Mouse (Mus musculus): ENCODE measurements at regions not wholly inside any gene's neighbourhood (a gene's known extent, or its start where the extent isn't known, plus 50 kb on each side); places are given as distances from the start of the nearest gene placed in this dataset.

DNA sequence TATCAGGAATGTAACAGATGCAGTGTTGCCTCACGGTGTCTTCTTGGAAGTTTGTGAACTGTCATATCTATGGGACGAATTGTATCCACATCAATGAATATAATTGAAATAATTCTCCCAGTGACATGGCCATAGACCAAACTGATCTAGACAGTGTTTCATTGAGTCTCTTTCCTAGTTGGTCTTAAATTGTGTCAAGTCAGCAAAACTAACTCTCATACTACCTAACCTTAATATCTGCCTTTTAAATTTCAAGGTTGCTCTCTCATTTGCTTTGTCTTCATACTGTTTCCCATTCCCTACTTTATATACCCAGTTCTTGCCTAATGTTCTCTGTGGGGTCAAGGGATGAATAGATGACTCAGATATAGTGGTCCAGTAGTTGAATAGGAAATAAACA is 397.9 kb upstream of the Gm765 start:
- DNase-seq (ENCODE audit: low read depth in 3 of 3, low spot score in 3 of 3) (no peak), ATAC-seq (ENCODE audit: insufficient read depth) (no peak)
- 74% methylated on average over 2 of the region's 2 CpGs for WGBS (ENCODE audit: insufficient replicate concordance)
- Histone ChIP-seq H3K36me3 (replicated peaks; ENCODE audit: control insufficient read depth, insufficient read depth, low read depth) (no peaks in the 10 kb centered on the region), H3K9me3 (ENCODE audit: control insufficient read depth, low read length) (no peaks in the 10 kb centered on the region), H3K4me1 (replicated peaks; ENCODE audit: control insufficient read depth in 2 of 2, insufficient read depth in 2 of 2, low read length in 1 of 2) (no peaks in the 10 kb centered on the region), H3K27me3 (ENCODE audit: control insufficient read depth, insufficient read depth, low read length) (no peaks in the 10 kb centered on the region), H3K4me3 (ENCODE audit: insufficient read depth in 1 of 2, low read depth in 2 of 2, low read length in 2 of 2) (no peak overlapping the region), H3K27ac (no peak overlapping the region), H3K4me2 (ENCODE audit: low read depth) (no peak overlapping the region), H3K9ac (replicated peaks) (no peak overlapping the region)
- no peak for TF ChIP-seq EP300 (IDR thresholded peaks at IDR 0.05; ENCODE audit: low read depth)
- no peak for TF ChIP-seq CTCF (IDR thresholded peaks at IDR 0.05; ENCODE audit: low read depth)

DNA sequence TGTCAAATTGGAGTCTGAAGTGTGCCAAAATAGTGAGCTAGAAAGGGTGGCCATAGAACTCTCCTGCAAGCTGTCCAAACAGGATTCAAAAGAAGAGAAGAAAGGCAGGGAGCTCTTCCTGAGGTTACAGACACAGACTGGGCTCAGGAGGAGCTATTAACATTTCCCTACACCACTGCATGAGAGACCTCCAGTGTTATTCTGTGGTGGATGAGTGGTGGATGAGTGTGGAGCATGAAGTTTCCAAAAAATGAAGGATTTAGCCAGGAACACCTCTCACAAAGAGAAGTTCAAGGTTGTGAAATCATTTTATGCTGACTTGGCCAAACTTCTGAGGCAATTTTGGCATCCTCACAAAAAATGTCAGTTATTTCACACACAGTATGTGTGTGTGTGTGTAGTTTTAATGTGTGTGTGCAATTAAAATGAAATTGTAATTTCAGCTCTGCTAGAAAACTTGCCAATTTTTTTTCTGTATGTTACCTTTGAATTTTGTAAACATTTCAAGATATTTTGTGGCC is 388.5 kb upstream of the Gm765 start:
- Histone ChIP-seq H3K4me1 (replicated peaks; ENCODE audit: control insufficient read depth in 2 of 2, insufficient read depth in 2 of 2, low read length in 1 of 2) (no peaks in the 10 kb centered on the region), H3K27me3 (ENCODE audit: control insufficient read depth, insufficient read depth, low read length) (no peaks in the 10 kb centered on the region), H3K4me3 (ENCODE audit: insufficient read depth in 1 of 2, low read depth in 2 of 2, low read length in 2 of 2) (no peak overlapping the region), H3K4me2 (ENCODE audit: low read depth) (no peak overlapping the region), H3K9me3 (ENCODE audit: control insufficient read depth, low read length) (no peaks in the 10 kb centered on the region), H3K9ac (replicated peaks) (no peak overlapping the region), H3K27ac (no peak overlapping the region), H3K36me3 (replicated peaks; ENCODE audit: control insufficient read depth, insufficient read depth, low read depth) (no peaks in the 10 kb centered on the region)
- TF ChIP-seq EP300 (IDR thresholded peaks at IDR 0.05; ENCODE audit: low read depth): no peak
- no peak for TF ChIP-seq CTCF (IDR thresholded peaks at IDR 0.05; ENCODE audit: low read depth)
- no peak for ATAC-seq (ENCODE audit: insufficient read depth)
- DNase-seq (ENCODE audit: low read depth in 3 of 3, low spot score in 3 of 3): no peak

DNA sequence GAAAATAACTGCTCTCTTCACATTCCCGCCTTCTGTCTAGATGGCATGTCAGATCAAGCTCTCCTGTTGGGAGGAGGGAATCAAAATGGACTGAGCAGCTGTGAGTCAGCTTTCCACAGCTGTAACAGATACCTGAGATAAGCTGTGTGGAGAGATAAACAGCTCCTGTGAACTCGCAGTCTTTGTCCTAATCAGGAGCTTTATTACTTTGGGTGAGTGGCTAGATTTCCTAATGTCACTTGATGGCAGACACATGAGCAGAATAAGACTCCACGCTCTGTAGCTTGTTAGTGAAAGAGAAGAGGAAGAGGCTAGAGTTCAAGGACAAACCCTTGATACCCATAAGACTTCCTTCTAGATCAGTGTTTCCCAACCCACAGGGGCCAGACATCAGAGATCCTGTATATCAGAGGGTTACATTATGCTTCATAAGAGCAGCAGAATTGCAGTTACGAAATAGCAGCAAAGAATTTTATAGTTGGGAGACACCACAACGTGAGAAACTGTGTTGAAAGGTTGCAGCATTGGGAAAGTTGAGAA is 384.1 kb upstream of the Gm765 start:
- no peak for TF ChIP-seq EP300 (IDR thresholded peaks at IDR 0.05; ENCODE audit: low read depth)
- TF ChIP-seq CTCF (IDR thresholded peaks at IDR 0.05; ENCODE audit: low read depth): no peak
- ATAC-seq (ENCODE audit: insufficient read depth): no peak
- no peaks in the 10 kb centered on the region for H3K9me3 ChIP-seq (ENCODE audit: control insufficient read depth, low read length)

DNA sequence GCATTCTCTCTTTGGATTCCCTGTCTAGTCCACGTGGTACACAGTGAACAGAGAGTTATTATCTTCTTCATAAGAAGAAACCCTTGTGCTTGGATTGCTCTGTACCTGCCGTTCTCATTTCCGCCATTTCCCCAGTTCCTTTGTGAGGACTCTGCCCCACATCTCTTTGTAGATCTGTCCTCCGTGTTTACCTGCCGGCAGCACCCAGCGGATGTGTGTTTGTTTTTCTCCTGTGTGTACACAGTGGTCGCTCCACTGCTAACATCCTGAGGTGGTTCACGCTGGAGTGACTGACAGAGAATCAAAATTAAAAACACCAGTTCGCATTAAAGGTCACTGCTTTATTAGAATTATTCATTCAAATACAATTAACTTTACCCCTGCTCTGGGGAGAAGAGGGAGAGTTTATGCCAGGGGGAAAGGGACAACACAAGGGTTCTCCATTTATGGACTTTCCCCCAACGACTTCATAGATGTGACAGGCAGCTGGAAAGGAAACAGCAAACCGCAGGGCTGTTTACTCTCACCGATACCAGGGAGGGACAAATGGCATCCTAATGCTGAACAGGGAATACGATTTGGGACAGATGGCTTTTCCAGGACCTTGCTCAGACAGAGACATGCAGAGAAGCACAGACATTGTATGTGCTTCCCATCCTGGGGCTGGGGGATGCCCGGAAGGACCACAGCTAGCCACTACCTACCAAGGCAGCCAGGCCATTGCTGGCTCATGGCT is 362.5 kb upstream of the Gm765 start:
- Histone ChIP-seq H3K4me3 (ENCODE audit: insufficient read depth in 1 of 2, low read depth in 2 of 2, low read length in 2 of 2) (no peak overlapping the region), H3K27me3 (ENCODE audit: control insufficient read depth, insufficient read depth, low read length) (no peaks in the 10 kb centered on the region), H3K9me3 (ENCODE audit: control insufficient read depth, low read length) (no peaks in the 10 kb centered on the region), H3K4me1 (replicated peaks; ENCODE audit: control insufficient read depth in 2 of 2, insufficient read depth in 2 of 2, low read length in 1 of 2) (peaks cover 0 to 2% of the 10 kb centered on the region in 2 experiments; a peak in 1 of 4 replicates), H3K27ac (no peak overlapping the region), H3K4me2 (ENCODE audit: low read depth) (peak overlapping the region; percentile 8; the same call in 1 of the 2 replicates), H3K9ac (replicated peaks) (no peak overlapping the region), H3K36me3 (replicated peaks; ENCODE audit: control insufficient read depth, insufficient read depth, low read depth) (no peaks in the 10 kb centered on the region)
- peak; percentile 72 for ATAC-seq (ENCODE audit: insufficient read depth)
- DNase-seq (ENCODE audit: low read depth in 3 of 3, low spot score in 3 of 3): peak in 2 of 3 experiments; percentile 7 to 10
- no peak for TF ChIP-seq CTCF (IDR thresholded peaks at IDR 0.05; ENCODE audit: low read depth)
- no peak for TF ChIP-seq EP300 (IDR thresholded peaks at IDR 0.05; ENCODE audit: low read depth)
- WGBS (ENCODE audit: insufficient replicate concordance): 39% methylated on average over 14 of the region's 14 CpGs

More for the DNA sequence above, 384.1 kb upstream of the Gm765 start:
- DNase-seq (ENCODE audit: low read depth in 3 of 3, low spot score in 3 of 3): no peak
- Histone ChIP-seq H3K4me2 (ENCODE audit: low read depth) (no peak overlapping the region), H3K36me3 (replicated peaks; ENCODE audit: control insufficient read depth, insufficient read depth, low read depth) (no peaks in the 10 kb centered on the region), H3K9ac (replicated peaks) (no peak overlapping the region), H3K4me1 (replicated peaks; ENCODE audit: control insufficient read depth in 2 of 2, insufficient read depth in 2 of 2, low read length in 1 of 2) (no peaks in the 10 kb centered on the region), H3K27ac (no peak overlapping the region), H3K4me3 (ENCODE audit: insufficient read depth in 1 of 2, low read depth in 2 of 2, low read length in 2 of 2) (no peak overlapping the region), H3K27me3 (ENCODE audit: control insufficient read depth, insufficient read depth, low read length) (no peaks in the 10 kb centered on the region)
- 38% methylated on average over 5 of the region's 5 CpGs for WGBS (ENCODE audit: insufficient replicate concordance)

DNA sequence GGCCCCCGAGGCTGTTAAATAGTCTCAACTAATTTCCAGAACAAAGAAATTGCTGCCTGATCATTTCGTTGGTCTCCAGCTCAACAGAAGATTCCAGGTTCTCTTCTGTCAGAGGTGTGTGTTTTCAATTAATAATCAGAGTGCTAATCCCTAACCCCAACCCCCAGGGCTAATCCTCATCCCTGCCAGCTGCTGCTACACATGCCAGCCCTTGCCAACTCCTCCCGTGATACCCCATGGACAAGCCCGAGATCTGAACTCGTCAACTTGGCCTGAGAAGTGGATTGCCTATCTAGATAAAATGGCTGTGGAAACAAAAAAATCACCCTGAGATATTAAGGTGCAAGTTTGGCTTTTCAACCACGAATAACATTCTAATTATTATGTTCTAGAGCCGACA is 355.0 kb upstream of the Gm765 start:
- Histone ChIP-seq H3K36me3 (replicated peaks; ENCODE audit: control insufficient read depth, insufficient read depth, low read depth) (no peaks in the 10 kb centered on the region), H3K9me3 (ENCODE audit: control insufficient read depth, low read length) (no peaks in the 10 kb centered on the region), H3K4me2 (ENCODE audit: low read depth) (no peak overlapping the region), H3K4me3 (ENCODE audit: insufficient read depth in 1 of 2, low read depth in 2 of 2, low read length in 2 of 2) (no peak overlapping the region), H3K9ac (replicated peaks) (no peak overlapping the region), H3K4me1 (replicated peaks; ENCODE audit: control insufficient read depth in 2 of 2, insufficient read depth in 2 of 2, low read length in 1 of 2) (no peaks in the 10 kb centered on the region), H3K27me3 (ENCODE audit: control insufficient read depth, insufficient read depth, low read length) (no peaks in the 10 kb centered on the region), H3K27ac (no peak overlapping the region)
- ATAC-seq (ENCODE audit: insufficient read depth) (no peak), DNase-seq (ENCODE audit: low read depth in 3 of 3, low spot score in 3 of 3) (no peak)
- TF ChIP-seq CTCF (IDR thresholded peaks at IDR 0.05; ENCODE audit: low read depth) (no peak), EP300 (IDR thresholded peaks at IDR 0.05; ENCODE audit: low read depth) (no peak)
- WGBS (ENCODE audit: insufficient replicate concordance): 64% methylated on average over 7 of the region's 7 CpGs

All from liver, embryonic 14.5 days (tissue).